In the genomic region with DNA sequence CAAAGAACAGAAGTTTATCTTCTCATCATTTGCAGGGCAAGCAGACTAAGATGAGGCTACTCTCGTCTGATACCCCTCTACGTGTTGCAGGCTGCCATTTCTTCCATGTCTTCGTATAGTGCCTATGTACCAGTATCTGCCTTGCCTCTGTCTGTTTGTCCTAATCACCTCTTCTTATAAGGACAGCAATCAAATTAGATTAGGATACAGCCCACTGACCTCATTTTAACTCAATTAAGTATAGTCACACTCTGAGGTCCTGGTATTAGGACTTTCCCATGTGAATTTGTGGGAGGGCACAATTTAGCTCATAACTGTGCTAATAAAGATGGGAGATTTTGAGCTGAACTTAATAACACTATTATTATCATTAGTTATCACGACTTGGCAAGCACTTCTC, we compare ENCODE assay signal across 18 mouse cellular contexts.
"Had no signal": no experiment of that assay in that cellular context is flagged by ENCODE, and none has a peak within 500 bp of the region (broad histone marks: within the 10 kb centered on the region; RNA-seq: fewer than 3 reads in every experiment).

No protein-coding gene starts in this region.

- H3K27me3 ChIP-seq: midbrain, embryonic 12.5 days; neural tube, embryonic 13.5 days; neural tube, embryonic 15.5 days had no signal

- DNase-seq: lung, adult 18-20 months; lung, embryonic 14.5 days; lung, postnatal 10 days; lung, postnatal 4 days; midbrain, embryonic 14.5 days; right cerebral cortex, adult 18-20 months; right cerebral cortex, postnatal 25 days; right cerebral cortex, postnatal 4 days; spleen, adult 18-20 months; thymus, adult 2 months; thymus, postnatal 25 days; thymus, postnatal 4 days had no signal

- H3K9ac ChIP-seq: lung, embryonic 14.5 days; midbrain, embryonic 12.5 days; neural tube, embryonic 13.5 days; neural tube, embryonic 15.5 days had no signal

- H3K4me2 ChIP-seq: lung, embryonic 14.5 days; midbrain, embryonic 12.5 days; neural tube, embryonic 13.5 days; neural tube, embryonic 15.5 days had no signal

- H3K4me1 ChIP-seq: midbrain, embryonic 10.5 days; midbrain, embryonic 12.5 days; neural tube, embryonic 13.5 days; neural tube, embryonic 15.5 days had no signal

- H3K27ac ChIP-seq: midbrain, embryonic 10.5 days; midbrain, embryonic 12.5 days; neural tube, embryonic 13.5 days; neural tube, embryonic 15.5 days had no signal

- H3K9me3 ChIP-seq: midbrain, embryonic 10.5 days; midbrain, embryonic 12.5 days; neural tube, embryonic 13.5 days; neural tube, embryonic 15.5 days had no signal

- H3K4me3 ChIP-seq: midbrain, embryonic 10.5 days; midbrain, embryonic 12.5 days; myocyte; neural tube, embryonic 13.5 days; neural tube, embryonic 15.5 days had no signal

- H3K36me3 ChIP-seq: midbrain, embryonic 10.5 days; midbrain, embryonic 12.5 days; neural tube, embryonic 13.5 days; neural tube, embryonic 15.5 days had no signal

- ATAC-seq: midbrain, embryonic 16.5 days had no signal
